ENCODE assay signal across 20 mouse cellular contexts in the genomic region with DNA sequence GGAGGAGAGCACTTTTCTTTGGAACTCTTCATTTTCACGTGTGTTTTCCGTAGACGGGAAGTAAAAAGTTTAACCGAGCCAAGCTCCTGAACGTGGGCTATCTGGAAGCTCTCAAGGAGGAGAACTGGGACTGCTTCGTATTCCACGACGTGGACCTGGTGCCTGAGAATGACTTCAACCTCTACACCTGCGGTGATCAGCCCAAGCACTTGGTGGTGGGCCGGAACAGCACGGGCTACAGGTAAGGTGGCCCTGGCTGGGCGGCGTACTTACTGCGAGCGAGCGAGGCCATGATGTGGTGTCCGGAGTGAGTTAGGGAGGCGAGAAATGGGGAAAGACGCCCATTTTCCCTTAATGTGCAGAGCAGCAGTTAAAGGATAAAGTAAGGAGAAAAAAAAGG. TPM values are rescaled to one million over a fixed set of nuclear protein-coding genes. Genes with fewer than 3 reads are reported as not detected.
A peak's percentile ranks its signal among the peaks of the same experiment; 100 is the strongest.
DNase-seq lines count a peak whose midpoint lies in the region; ATAC-seq and TF ChIP-seq lines count a peak whose summit lies in the region.
"Had no signal": no experiment of that assay in that cellular context is flagged by ENCODE, and none has a peak within 500 bp of the region (broad histone marks: within the 10 kb centered on the region; RNA-seq: fewer than 3 reads in every experiment).

No protein-coding gene starts in this region.

- no peak overlapping the region for H3K9ac ChIP-seq in kidney, embryonic 14.5 days (ENCODE audit: low read depth, low read length)
- H3K9ac ChIP-seq: forebrain, postnatal 0 days; limb, embryonic 12.5 days; liver, embryonic 15.5 days; midbrain, embryonic 12.5 days; neural tube, embryonic 12.5 days had no signal

- H3K9me3 ChIP-seq in heart, embryonic 10.5 days, result no peaks in the 10 kb centered on the region
- no peaks in the 10 kb centered on the region for H3K9me3 ChIP-seq in kidney, embryonic 14.5 days (ENCODE audit: control insufficient read depth, low read length)
- H3K9me3 ChIP-seq: hindbrain, embryonic 10.5 days; limb, embryonic 12.5 days; liver, embryonic 15.5 days; midbrain, embryonic 12.5 days; neural tube, embryonic 12.5 days had no signal

- no peaks in the 10 kb centered on the region for H3K27me3 ChIP-seq in heart, embryonic 10.5 days (ENCODE audit: insufficient read depth, poor library complexity, severe bottlenecking)
- H3K27me3 ChIP-seq in kidney, embryonic 14.5 days (ENCODE audit: control insufficient read depth, insufficient read depth, low read length), result no peaks in the 10 kb centered on the region
- H3K27me3 ChIP-seq: limb, embryonic 12.5 days; midbrain, embryonic 12.5 days; neural tube, embryonic 12.5 days had no signal

- peaks cover 37% of the 10 kb centered on the region for H3K36me3 ChIP-seq in heart, embryonic 10.5 days
- H3K36me3 ChIP-seq in kidney, embryonic 14.5 days (ENCODE audit: control insufficient read depth, insufficient read depth, low read length), result peaks cover 14% of the 10 kb centered on the region; the same call in 1 of the 2 replicates
- H3K36me3 ChIP-seq: liver, embryonic 15.5 days had no signal

- no peak overlapping the region for H3K4me3 ChIP-seq in heart, embryonic 10.5 days
- H3K4me3 ChIP-seq in kidney, embryonic 14.5 days (ENCODE audit: low read length), result no peak overlapping the region
- H3K4me3 ChIP-seq in lung, adult 2 months (replicated peaks; ENCODE audit: extremely low read depth, low read depth, low read length), result no peak overlapping the region
- no peak overlapping the region for H3K4me3 ChIP-seq in brown adipose tissue, adult 24 weeks (ENCODE audit: insufficient read depth, low read depth, low read length)
- H3K4me3 ChIP-seq: hindbrain, embryonic 10.5 days; limb, embryonic 12.5 days; liver, embryonic 15.5 days; midbrain, embryonic 12.5 days; neural tube, embryonic 12.5 days had no signal

- no peak for DNase-seq in heart, embryonic 10.5 days (ENCODE audit: low spot score)
- no peak for DNase-seq in heart, adult 9 months (ENCODE audit: low spot score in 2 of 2)
- no peak for DNase-seq in kidney, postnatal 4 days
- peak; percentile 2 for DNase-seq in lung, adult 2 months
- DNase-seq in lung, postnatal 36 days, result no peak
- no peak for DNase-seq in left cerebral cortex, postnatal 10 days (ENCODE audit: extremely low spot score in 1 of 2, low spot score in 2 of 2)
- DNase-seq: adrenal gland, postnatal 25 days; B cell, adult 2 months; cerebellum, adult 11-12 months; cerebellum, postnatal 14 days; forebrain, postnatal 0 days; right cerebral cortex, postnatal 4 days; thymus, postnatal 25 days had no signal

- H3K4me1 ChIP-seq in heart, embryonic 10.5 days, result peaks cover 20% of the 10 kb centered on the region
- peaks cover 3% of the 10 kb centered on the region; the same call in 1 of the 2 replicates for H3K4me1 ChIP-seq in kidney, embryonic 14.5 days (ENCODE audit: control insufficient read depth, insufficient read depth, low read length)
- peaks cover 21% of the 10 kb centered on the region for H3K4me1 ChIP-seq in lung, adult 2 months (ENCODE audit: control insufficient read depth, insufficient read depth, low read length)
- peaks cover 32% of the 10 kb centered on the region for H3K4me1 ChIP-seq in brown adipose tissue, adult 24 weeks (ENCODE audit: control insufficient read depth, insufficient read depth, insufficient read length, low read length)
- H3K4me1 ChIP-seq: neural tube, embryonic 12.5 days had no signal

- TF ChIP-seq CTCF in lung, adult 2 months (IDR thresholded peaks at IDR 0.05; ENCODE audit: insufficient read depth, low read length), result no peak

- WGBS in heart, embryonic 10.5 days, result 94% methylated on average over 19 of the region's 19 CpGs
- 96% methylated on average over 19 of the region's 19 CpGs for WGBS in kidney, embryonic 14.5 days
- 93% methylated on average over 19 of the region's 19 CpGs for whole genome bisulfite sequencing in lung, adult 2 months

- H3K4me2 ChIP-seq in kidney, embryonic 14.5 days (replicated peaks; ENCODE audit: low read depth, low read length), result no peak overlapping the region
- H3K4me2 ChIP-seq: limb, embryonic 12.5 days; liver, embryonic 15.5 days; midbrain, embryonic 12.5 days; neural tube, embryonic 12.5 days had no signal

- H3K27ac ChIP-seq in heart, embryonic 10.5 days, result peak overlapping the region; percentile 47; the same call in 1 of the 2 replicates
- H3K27ac ChIP-seq in kidney, embryonic 14.5 days (ENCODE audit: low read depth, low read length), result peak overlapping the region; percentile 17; the same call in 1 of the 2 replicates
- H3K27ac ChIP-seq in brown adipose tissue, adult 24 weeks (replicated peaks; ENCODE audit: low read depth, low read length), result peak overlapping the region; percentile 93
- H3K27ac ChIP-seq: hindbrain, embryonic 10.5 days; liver, embryonic 15.5 days; midbrain, embryonic 12.5 days; neural tube, embryonic 12.5 days had no signal

- ATAC-seq in kidney, embryonic 14.5 days (ENCODE audit: low FRiP score, low TSS enrichment), result no peak
- ATAC-seq: forebrain, postnatal 0 days had no signal

- no peak for TF ChIP-seq POLR2A in lung, adult 2 months (IDR thresholded peaks at IDR 0.05; ENCODE audit: borderline replicate concordance, extremely low read depth, low read depth, low read length)

- intact Hi-C loops in left cerebral cortex, postnatal 10 days (cut with DNase I), result no loop called here

RNA-seq across cellular contexts. Expression of a gene that starts 15.6 kb away (rescaled TPM):
- polyA plus RNA-seq in heart, embryonic 10.5 days (2016; fragmentation: Nextera tagmentation; extraction: Ambion mirVana), result 28.5 and 34.6 TPM in 2 replicates
- polyA plus RNA-seq in kidney, embryonic 14.5 days (2014; fragmentation: Nextera tagmentation; extraction: Ambion mirVana), result 24.5 and 32.7 TPM in 2 replicates
- polyA plus RNA-seq in lung, adult 2 months (2012; rRNA removed), result 18.0 and 21.4 TPM in 2 replicates
- polyA plus RNA-seq in brown adipose tissue, adult 24 weeks (2012; ENCODE audit: insufficient read depth, insufficient read length, missing spikeins), result 2.4 and 3.5 TPM in 2 replicates
- total RNA-seq in left cerebral cortex, postnatal 10 days (2021), result 10 to 100 TPM; 19.2 to 22.1 TPM

RNA-seq across cellular contexts. Expression of a gene that starts 42.5 kb away (rescaled TPM):
- polyA plus RNA-seq in heart, embryonic 10.5 days (2016; fragmentation: Nextera tagmentation; extraction: Ambion mirVana), result 40.6 and 43.0 TPM in 2 replicates
- polyA plus RNA-seq in kidney, embryonic 14.5 days (2014; fragmentation: Nextera tagmentation; extraction: Ambion mirVana), result 1.6 and 2.2 TPM in 2 replicates
- polyA plus RNA-seq in lung, adult 2 months (2012; rRNA removed), result 36.4 and 68.1 TPM in 2 replicates
- not detected in 2 replicates for polyA plus RNA-seq in brown adipose tissue, adult 24 weeks (2012; ENCODE audit: insufficient read depth, insufficient read length, missing spikeins)
- total RNA-seq in left cerebral cortex, postnatal 10 days (2021), result under 1 TPM; 0.93 to 0.99 TPM

RNA-seq across cellular contexts. Expression of a gene that starts 44.6 kb away (rescaled TPM):
- polyA plus RNA-seq in heart, embryonic 10.5 days (2016; fragmentation: Nextera tagmentation; extraction: Ambion mirVana), result 27.7 and 37.4 TPM in 2 replicates
- 7.3 and 10.0 TPM in 2 replicates for polyA plus RNA-seq in kidney, embryonic 14.5 days (2014; fragmentation: Nextera tagmentation; extraction: Ambion mirVana)
- 43.9 and 46.8 TPM in 2 replicates for polyA plus RNA-seq in lung, adult 2 months (2012; rRNA removed)
- 7.5 and 9.7 TPM in 2 replicates for polyA plus RNA-seq in brown adipose tissue, adult 24 weeks (2012; ENCODE audit: insufficient read depth, insufficient read length, missing spikeins)
- 10 to 100 TPM; 17.7 to 18.9 TPM for total RNA-seq in left cerebral cortex, postnatal 10 days (2021)

Comparison
In these comparisons a context has a peak if more than half of its experiments do, and no peak if none do; other contexts are left out.
1. H3K27ac ChIP-seq: peak in every context shown above with its lines; median percentile 93 in brown adipose tissue, adult 24 weeks; 47 in heart, embryonic 10.5 days; 17 in kidney, embryonic 14.5 days.
2. RNA of a gene that starts 42.5 kb away (polyA plus RNA-seq): 36.4 to 68.1 TPM in lung, adult 2 months and 40.6 to 43.0 TPM in heart, embryonic 10.5 days; 1.6 to 2.2 TPM in kidney, embryonic 14.5 days and not detected in brown adipose tissue, adult 24 weeks; every median in the first group is over 10 times any median in the second.